Mouse (Mus musculus) lung, postnatal 25 days (tissue): ENCODE measurements around the gene Wdr90.

Experiments used
- DNase-seq: peaks from one replicate; pipeline ENCODE4 v3.0.0; 2022; ENCODE audit warnings: low spot score

The Wdr90 gene

DNA sequence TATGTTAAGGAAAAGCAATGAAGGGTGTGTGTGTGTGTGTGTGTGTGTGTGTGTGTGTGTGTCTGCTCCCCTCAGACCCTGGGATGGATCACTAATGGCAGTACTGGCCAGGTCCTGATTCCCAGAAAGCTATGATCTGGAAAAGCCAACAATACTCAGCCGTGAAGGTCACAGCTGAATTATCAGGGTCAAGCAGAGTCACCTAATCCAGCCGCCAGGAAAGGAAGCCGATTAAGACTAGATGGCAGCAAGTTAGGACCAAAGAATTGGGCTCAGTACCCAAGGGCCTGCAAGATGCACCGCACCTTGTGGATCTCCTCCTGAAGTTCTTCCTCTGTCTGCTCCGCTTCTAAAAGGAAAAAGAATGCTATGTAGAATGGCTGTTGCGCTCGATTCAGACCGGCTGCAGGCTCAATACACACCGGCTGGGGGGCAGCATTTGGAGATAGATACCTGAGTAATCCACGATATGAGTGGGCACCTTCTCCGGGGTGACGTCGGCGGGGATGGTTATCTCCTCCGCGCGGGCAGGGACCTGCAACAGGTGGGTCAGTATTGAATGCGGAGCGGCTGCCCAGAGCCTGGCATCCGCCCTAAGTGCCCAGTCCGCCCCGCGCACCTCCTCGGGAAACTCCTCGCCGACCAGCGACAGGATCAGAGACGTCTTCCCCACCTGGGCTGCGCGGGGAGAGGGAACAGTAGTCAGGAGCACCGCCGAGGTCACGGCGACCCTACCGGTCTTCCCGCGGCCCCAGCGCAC, 17.5 kb downstream of the Wdr90 start:
- no peak for DNase-seq

GRCm38 (mm10) chr17:25843122-25843521, 18.2 kb downstream of the Wdr90 start:
- no peak for DNase-seq

DNA sequence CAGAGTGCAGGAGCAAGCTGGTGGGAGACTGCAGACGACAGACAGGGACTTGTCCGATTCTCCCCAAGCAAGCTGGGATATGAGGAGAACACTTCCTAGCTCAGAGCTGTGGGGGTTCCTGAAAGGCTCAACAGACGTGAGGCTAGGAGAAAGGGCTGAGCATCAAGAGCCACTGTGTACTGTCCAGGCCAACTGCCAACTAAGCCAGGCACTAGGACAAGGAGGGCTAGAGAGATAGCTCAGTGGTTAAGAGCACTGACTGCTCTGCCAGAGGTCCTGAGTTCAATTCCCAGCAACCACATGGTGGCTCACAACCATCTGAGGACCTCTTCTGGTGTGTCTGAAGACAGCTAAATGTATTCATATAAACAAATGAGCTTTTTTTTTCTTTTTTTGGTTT, 18.8 kb downstream of the Wdr90 start:
- no peak for DNase-seq

DNA sequence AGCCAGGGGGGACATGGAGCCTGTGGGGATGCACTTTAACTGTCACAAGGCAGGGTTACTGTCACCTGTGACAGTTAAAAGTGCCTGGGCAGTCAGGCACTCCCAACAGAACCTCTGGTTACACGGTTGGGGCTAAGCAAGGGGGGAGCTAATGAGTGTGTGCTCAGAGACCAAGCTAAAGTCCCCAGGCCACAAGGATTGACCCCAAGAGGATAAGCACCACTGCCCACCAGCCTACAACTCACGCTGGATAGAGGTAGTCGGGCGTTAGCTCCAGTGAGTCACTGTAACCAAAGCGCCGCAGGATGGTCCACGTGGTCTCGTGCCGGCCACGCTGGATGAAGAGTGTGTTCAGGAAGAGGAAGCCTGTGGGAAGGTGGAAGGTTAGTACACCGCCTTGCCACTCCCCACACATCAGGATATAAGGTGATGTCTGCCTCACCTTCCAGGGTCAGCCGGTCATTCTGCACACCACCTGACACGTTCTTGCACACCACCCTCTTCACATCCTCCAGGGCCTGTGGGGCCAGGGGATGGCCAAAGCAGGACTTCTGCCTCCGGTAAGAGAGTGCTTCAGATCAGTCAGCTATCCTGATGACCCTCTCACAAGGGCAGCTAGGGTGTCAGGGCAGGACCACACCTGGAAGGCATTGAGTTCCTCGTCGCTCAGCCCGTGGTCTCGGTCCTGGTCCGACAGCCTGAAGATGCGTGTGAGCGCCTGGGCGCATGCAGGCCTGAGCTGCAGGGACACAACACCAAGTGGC, 20.0 kb downstream of the Wdr90 start, which contains the start of gene Gm20683:
Gene Gm20683, minus strand, starts transcription at position 647 of the 764 bp plus-strand sequence.
- no peak for DNase-seq

DNA sequence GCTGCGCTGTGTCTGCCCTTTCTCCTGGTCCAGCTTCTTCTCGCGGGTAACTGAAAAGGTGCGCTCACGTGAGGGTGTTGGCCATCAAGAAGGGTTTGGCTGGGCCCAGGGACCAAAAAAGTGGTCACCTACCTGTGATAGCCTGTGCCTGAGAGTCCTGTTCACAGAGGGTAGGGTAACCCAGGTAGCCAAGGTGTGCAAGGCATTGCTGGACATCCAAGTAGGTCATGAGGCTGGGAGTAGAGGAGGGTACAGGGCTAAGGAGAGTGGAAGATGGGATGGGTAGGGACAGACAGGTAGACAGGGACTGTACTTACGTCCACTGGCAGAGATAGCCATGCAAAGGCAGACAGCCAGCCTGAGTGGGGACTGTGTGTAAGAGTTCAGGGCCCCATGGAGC, 20.8 kb downstream of the Wdr90 start:
- DNase-seq: no peak

DNA sequence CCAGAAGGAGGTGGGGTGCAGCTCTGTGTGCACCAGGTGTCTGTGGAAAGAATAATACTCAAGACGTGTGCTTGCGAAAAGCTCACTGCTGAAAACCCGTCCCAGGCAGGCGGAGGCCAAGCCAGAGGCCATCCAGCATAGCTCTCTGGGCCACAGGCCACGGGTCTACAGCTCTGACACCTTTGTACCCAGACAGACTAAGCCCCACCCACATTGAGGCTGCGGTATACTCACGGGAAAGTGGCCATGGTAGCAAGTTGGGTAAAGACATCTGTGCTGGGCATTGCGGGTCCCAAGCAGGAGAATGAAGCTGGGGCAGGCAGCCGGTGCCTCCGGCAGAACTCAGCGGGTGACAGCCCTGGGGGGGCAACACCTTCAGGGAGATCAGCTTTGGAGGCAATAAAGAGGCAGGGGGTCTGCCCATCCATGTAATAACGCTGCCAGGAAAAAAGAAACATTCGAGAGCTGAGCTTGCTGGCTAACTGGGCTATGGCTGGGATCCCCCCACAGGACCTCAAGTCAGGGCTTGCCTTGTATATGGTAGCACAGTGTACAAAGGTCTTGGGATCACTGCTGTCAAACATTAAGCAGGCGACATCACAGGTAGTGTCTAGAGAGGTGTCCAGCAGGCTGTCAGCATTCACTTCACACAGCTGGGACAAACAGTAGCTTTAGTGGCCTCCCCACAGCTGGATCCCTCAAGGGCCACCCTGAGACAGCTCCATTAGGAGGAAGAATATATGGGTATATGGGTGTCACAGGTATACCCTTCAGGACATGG, 21.7 kb downstream of the Wdr90 start:
- no peak for DNase-seq

DNA sequence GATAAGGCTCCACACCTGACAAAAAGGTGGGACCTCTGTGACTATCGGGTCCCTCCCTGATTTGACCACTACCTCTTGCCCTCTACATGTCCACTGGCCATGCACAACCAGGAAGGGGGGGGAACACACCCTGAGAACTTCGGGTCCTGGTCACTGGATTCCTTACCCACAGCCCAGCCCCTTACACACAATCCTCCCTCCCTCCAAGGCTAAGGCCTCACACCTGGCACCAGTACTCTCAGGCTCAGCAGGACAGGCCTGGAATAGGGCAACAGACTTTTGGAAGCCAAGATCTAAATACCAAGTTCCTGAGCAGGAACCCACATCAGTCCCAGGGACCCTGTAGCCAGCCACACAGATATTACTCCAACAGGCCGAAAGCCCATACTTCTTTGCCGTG, 22.4 kb downstream of the Wdr90 start:
- DNase-seq: no peak

DNA sequence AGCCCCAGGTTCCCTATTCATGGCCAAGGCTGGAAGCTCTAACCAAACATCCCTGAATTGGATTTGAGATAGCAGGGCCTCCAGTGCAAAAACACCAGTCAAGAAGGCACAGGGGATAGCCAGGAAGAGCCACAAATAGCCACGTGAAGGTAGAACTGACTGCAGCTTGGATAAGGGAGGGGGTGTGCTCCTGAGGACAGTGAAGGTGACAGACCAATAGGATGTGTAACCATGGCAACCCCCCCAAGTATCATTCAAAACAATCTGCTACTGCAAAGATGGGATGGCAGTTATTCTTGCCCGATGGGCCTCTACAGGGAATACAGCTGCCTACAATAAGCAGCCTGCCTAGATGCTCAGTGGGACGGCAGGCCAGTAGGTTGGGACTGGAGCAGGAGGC, 23.8 kb downstream of the Wdr90 start:
- DNase-seq: no peak

- DNase-seq: peak; percentile 43
Measured at GRCm38 (mm10) chr17:25837076-25837410, 24.3 kb downstream of the Wdr90 start, which contains the start of gene Rhbdl1. Gene Rhbdl1 (minus strand): TSS chr17:25837295.

GRCm38 (mm10) chr17:25836397-25837075, 24.8 kb downstream of the Wdr90 start:
- no peak for DNase-seq

DNA sequence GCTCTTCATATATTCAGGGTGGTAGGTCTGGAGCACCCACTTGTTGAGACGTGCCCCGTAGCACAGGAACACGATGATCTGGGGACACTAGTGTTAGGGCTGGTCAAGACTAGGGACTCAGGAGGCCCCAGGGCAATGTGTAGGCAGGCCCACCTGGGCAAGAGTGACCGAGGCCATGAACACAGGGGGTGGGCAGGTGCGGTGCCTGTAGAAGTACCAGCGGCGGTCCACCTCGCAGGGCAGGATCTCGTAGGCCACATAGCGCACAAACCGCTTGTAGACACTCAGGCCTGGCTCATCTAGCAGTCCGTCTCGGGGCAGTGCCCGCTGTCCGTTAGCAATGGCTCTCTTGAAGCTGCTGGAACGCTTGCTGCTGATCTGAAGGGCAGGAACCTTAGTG, 25.5 kb downstream of the Wdr90 start:
- no peak for DNase-seq

DNA sequence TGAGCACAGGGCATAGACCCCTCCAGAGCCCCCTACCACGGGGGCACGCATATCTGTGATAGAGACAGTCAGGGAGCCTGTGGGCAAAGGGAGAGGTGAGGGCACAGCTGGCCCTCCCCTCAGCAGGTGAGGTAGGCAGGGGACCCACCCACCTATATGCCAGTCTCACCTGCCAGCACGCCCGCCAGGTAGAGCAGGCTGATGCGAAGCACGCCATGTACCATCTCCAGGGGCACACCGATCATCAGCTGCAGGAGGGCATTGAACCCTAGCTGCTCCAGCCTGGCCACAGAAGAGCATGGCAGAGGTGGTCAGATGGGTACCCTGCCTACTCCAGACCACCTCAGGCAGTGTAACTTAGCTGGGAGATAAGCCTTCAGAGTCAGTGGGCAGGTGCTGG, 26.0 kb downstream of the Wdr90 start:
- no peak for DNase-seq

DNA sequence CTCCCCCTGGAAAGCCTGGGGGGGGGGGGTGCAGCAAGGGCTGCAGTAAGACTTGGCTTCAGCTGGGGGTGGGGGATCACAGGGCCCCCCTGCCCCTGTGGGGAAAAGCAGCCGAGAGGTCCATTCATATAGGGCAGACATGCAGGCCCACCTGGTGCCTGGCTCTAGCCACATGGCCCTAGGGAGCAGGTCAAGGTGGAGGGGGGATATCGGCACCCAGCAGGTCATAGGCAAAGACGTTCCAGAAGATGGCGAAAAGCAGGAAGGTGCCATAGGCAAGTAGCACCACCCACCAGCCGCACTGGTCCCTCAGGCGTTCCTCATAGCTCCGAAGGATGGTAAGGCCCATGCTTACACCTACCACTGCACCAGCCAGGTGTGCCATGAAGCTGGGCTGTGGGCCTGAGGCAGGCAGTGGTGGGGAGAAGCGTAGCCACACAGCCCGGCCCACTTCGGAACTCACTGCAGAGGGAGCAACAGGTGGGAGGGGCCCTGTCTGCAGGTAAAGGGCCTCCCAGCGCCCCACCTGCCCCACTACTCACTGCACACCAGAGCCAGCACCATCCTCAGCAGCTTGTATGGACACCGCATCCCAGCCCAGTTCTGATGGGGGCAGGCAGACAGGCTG, 26.6 kb downstream of the Wdr90 start:
- DNase-seq: no peak

GRCm38 (mm10) chr17:25833961-25834594, 27.2 kb downstream of the Wdr90 start:
- DNase-seq: peak; percentile 27

GRCm38 (mm10) chr17:25833291-25833663, 28.0 kb downstream of the Wdr90 start, which contains the start of gene Stub1:
Gene Stub1 (minus strand): TSS chr17:25833404.
- DNase-seq: peak; percentile 91

DNA sequence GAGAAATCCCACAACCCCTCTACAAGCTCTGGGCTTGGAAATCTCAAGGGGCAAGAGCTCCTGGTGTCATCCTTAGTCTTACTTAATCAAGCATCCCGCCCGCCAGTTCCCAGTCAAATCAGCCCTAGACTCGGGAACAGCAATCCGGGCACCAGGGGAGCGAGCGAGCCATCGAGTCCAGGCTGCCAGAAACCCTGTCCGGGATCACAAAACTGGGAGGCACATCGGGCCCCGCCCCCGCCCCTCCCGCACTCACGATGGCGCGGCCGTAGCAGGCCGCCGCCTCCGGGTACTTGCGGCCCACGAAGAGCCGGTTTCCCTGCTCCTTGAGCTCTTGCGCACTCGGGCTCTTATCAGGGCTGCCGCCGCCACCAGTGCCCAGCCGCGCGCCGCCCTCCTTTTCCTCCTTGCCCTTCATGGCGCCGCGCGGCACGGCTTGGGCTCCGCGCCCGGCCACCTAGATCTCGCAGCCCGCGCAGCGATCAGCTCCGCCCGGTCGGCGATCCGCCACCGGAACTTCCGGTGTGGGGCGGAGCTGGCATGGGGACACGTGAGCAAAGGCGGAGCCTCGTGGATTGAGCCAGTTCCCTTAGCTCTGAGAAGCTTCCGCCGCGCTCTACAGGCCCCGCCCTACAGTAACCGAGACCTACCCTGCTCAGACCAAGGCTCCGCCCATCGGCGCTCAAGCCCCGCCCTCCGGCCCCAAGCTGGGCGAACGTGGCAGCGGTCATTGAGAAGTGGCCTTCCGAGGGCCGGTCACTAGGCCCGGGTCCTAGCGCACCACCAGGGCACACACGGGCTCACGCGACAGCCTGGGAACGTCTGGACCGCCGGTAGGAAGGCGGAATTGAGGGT, 28.6 kb downstream of the Wdr90 start:
- DNase-seq: peak; percentile 100

- DNase-seq: no peak
Measured at GRCm38 (mm10) chr17:25831451-25832281, 29.6 kb downstream of the Wdr90 start.

GRCm38 (mm10) chr17:25830806-25831431, 30.4 kb downstream of the Wdr90 start:
- DNase-seq: no peak
